Mouse (Mus musculus) MEL (cell line): ENCODE measurements at regions not wholly inside any gene's neighbourhood (a gene's known extent, or its start where the extent isn't known, plus 50 kb on each side); places are given as distances from the start of the nearest gene placed in this dataset.

ENCODE experiments used
- DNase-seq: peaks from one replicate; pipeline ENCODE4 v3.0.0; 2011; ENCODE audit warnings: low read depth, low spot score
- H3K27ac ChIP-seq: 2 replicates; pipeline ENCODE4 v1.5.1; 2012; ENCODE audit warnings: low read depth, mild to moderate bottlenecking, control low read depth, low read length, moderate library complexity; ENCODE audit not compliant: control insufficient read depth
- H3K27me3 ChIP-seq, 2 experiments: fragments of 150-350 bp in 1 of 2; sonication (generic) in 1 of 2; 2 replicates each; pipeline ENCODE4 v1.6.1; 2012; ENCODE audit warnings: low read length in 2 of 2, mild to moderate bottlenecking in 2 of 2, improper control_type of control experiment in 1 of 2, moderate library complexity in 1 of 2; ENCODE audit not compliant: insufficient read depth in 2 of 2, control insufficient read depth in 1 of 2
- H3K36me3 ChIP-seq, 2 experiments: 2 replicates each; pipeline ENCODE4 v1.6.1; 2012 to 2014; ENCODE audit warnings: low read length in 2 of 2, improper control_type of control experiment in 1 of 2, inconsistent platforms in 1 of 2, mild to moderate bottlenecking in 1 of 2; ENCODE audit not compliant: insufficient read depth in 2 of 2, control insufficient read depth in 1 of 2
- H3K4me1 ChIP-seq, 2 experiments: fragments of 150-350 bp in 1 of 2; sonication (generic) in 1 of 2; 2 replicates each; pipeline ENCODE4 v1.6.1; 2012; ENCODE audit warnings: low read length in 2 of 2, improper control_type of control experiment in 1 of 2, mild to moderate bottlenecking in 1 of 2; ENCODE audit not compliant: insufficient read depth in 2 of 2, control insufficient read depth in 1 of 2
- H3K4me3 ChIP-seq, 2 experiments: fragments of 150-350 bp in 1 of 2; sonication (generic) in 1 of 2; 2 replicates each; pipeline ENCODE4 v1.5.1; 2012; ENCODE audit warnings: low read depth in 2 of 2, low read length in 2 of 2, mild to moderate bottlenecking in 2 of 2, moderate library complexity in 2 of 2, control low read depth in 1 of 2, improper control_type of control experiment in 1 of 2; ENCODE audit not compliant: control insufficient read depth in 1 of 2, insufficient read depth in 1 of 2
- H3K79me2 ChIP-seq: 2 replicates; pipeline ENCODE4 v1.6.1; 2012; ENCODE audit warnings: mild to moderate bottlenecking, low read length, moderate library complexity; ENCODE audit not compliant: control insufficient read depth, poor library complexity, insufficient read depth
- H3K9ac ChIP-seq: 2 replicates; pipeline ENCODE4 v1.6.1; 2012; ENCODE audit warnings: low read depth, mild to moderate bottlenecking, control low read depth, low read length, moderate library complexity; ENCODE audit not compliant: control insufficient read depth, poor library complexity, severe bottlenecking
- H3K9me3 ChIP-seq: fragments of 150-350 bp; sonication (generic); replicated peaks from 2 replicates; pipeline ENCODE4 v1.6.1; 2012; ENCODE audit warnings: mild to moderate bottlenecking, low read length, improper control_type of control experiment, moderate library complexity; ENCODE audit not compliant: insufficient read depth
- CHD1 ChIP-seq: IDR thresholded peaks from 2 replicates; pipeline ENCODE4 v1.6.1; 2012; ENCODE audit warnings: low read depth, mild to moderate bottlenecking, inconsistent platforms, low read length, improper control_type of control experiment
- CTCF ChIP-seq, 3 experiments: IDR thresholded peaks in 2 of 3; conservative IDR thresholded peaks in 1 of 3; 2 replicates each; pipeline ENCODE4 v1.5.1; 2011 to 2012; ENCODE audit warnings: low read length in 3 of 3, low read depth in 2 of 3, mild to moderate bottlenecking in 2 of 3, improper control_type of control experiment in 1 of 3, inconsistent platforms in 1 of 3, mixed read lengths in 1 of 3, moderate library complexity in 1 of 3; ENCODE audit not compliant: control insufficient read depth in 1 of 3, insufficient read depth in 1 of 3, poor library complexity in 1 of 3, severe bottlenecking in 1 of 3
- E2F4 ChIP-seq: IDR thresholded peaks from 2 replicates; pipeline ENCODE4 v1.6.1; 2011; ENCODE audit warnings: low read depth, low read length, improper control_type of control experiment, borderline replicate concordance
- ELF1 ChIP-seq: IDR thresholded peaks from 2 replicates; pipeline ENCODE4 v1.6.1; 2014; ENCODE audit warnings: low read depth, mild to moderate bottlenecking, inconsistent platforms, low read length, improper control_type of control experiment, moderate library complexity
- EP300 ChIP-seq, 2 experiments: IDR thresholded peaks; 2 replicates each; pipeline ENCODE4 v1.6.1; 2011; ENCODE audit warnings: improper control_type of control experiment in 2 of 2, low read length in 2 of 2, low read depth in 1 of 2, mild to moderate bottlenecking in 1 of 2
- ETS1 ChIP-seq: IDR thresholded peaks from 2 replicates; pipeline ENCODE4 v1.6.1; 2012; ENCODE audit warnings: low read depth, mild to moderate bottlenecking, inconsistent platforms, low read length, improper control_type of control experiment, moderate library complexity
- GATA1 ChIP-seq: IDR thresholded peaks from 2 replicates; pipeline ENCODE4 v1.6.1; 2011; ENCODE audit warnings: low read depth, low read length, improper control_type of control experiment
- JUND ChIP-seq: IDR thresholded peaks from 2 replicates; pipeline ENCODE4 v1.6.1; 2011; ENCODE audit warnings: low read depth, mild to moderate bottlenecking, improper control_type of control experiment, low read length
- KAT2A ChIP-seq: conservative IDR thresholded peaks from 2 replicates; pipeline ENCODE4 v1.6.1; 2012; ENCODE audit warnings: low read depth, low read length, improper control_type of control experiment, inconsistent platforms
- MAFK ChIP-seq: IDR thresholded peaks from 2 replicates; pipeline ENCODE4 v1.6.1; 2011; ENCODE audit warnings: low read depth, mild to moderate bottlenecking, low read length, improper control_type of control experiment, borderline replicate concordance
- MAX ChIP-seq: IDR thresholded peaks from 2 replicates; pipeline ENCODE4 v1.6.1; 2011; ENCODE audit warnings: low read length, improper control_type of control experiment
- MAZ ChIP-seq: IDR thresholded peaks from 2 replicates; pipeline ENCODE4 v1.6.1; 2012; ENCODE audit warnings: low read depth, mild to moderate bottlenecking, inconsistent platforms, low read length, improper control_type of control experiment
- MXI1 ChIP-seq: IDR thresholded peaks from 2 replicates; pipeline ENCODE4 v1.6.1; 2011; ENCODE audit warnings: mild to moderate bottlenecking, low read depth, low read length, improper control_type of control experiment
- POLR2AphosphoS5 ChIP-seq: IDR thresholded peaks from 2 replicates; pipeline ENCODE4 v1.6.1; 2012; ENCODE audit warnings: low read depth, borderline replicate concordance, mild to moderate bottlenecking, inconsistent platforms, low read length, moderate library complexity, mixed read lengths
- RCOR1 ChIP-seq: IDR thresholded peaks from 2 replicates; pipeline ENCODE4 v1.6.1; 2012; ENCODE audit warnings: low read depth, mild to moderate bottlenecking, inconsistent platforms, low read length, improper control_type of control experiment
- TCF12 ChIP-seq: IDR thresholded peaks from 2 replicates; pipeline ENCODE4 v1.6.1; 2014; ENCODE audit warnings: low read depth, mild to moderate bottlenecking, inconsistent platforms, low read length, improper control_type of control experiment, moderate library complexity
- USF1 ChIP-seq: IDR thresholded peaks from 2 replicates; pipeline ENCODE4 v1.6.1; 2014; ENCODE audit warnings: low read depth, mild to moderate bottlenecking, inconsistent platforms, low read length, improper control_type of control experiment, moderate library complexity
- USF2 ChIP-seq, 2 experiments: IDR thresholded peaks; 2 replicates each; pipeline ENCODE4 v1.6.1; 2011 to 2012; ENCODE audit warnings: improper control_type of control experiment in 2 of 2, low read length in 2 of 2, borderline replicate concordance in 1 of 2, inconsistent platforms in 1 of 2, low read depth in 1 of 2, mild to moderate bottlenecking in 1 of 2; ENCODE audit not compliant: insufficient read depth in 1 of 2
- ZC3H11A ChIP-seq: IDR thresholded peaks from 2 replicates; pipeline ENCODE4 v1.6.1; 2012; ENCODE audit warnings: low read depth, mild to moderate bottlenecking, inconsistent platforms, low read length, improper control_type of control experiment
- ZKSCAN1 ChIP-seq: IDR thresholded peaks from 2 replicates; pipeline ENCODE4 v1.6.1; 2012; ENCODE audit warnings: low read depth, mild to moderate bottlenecking, inconsistent platforms, low read length, improper control_type of control experiment, moderate library complexity
- ZMIZ1 ChIP-seq: IDR thresholded peaks from 2 replicates; pipeline ENCODE4 v1.6.1; 2012; ENCODE audit warnings: low read depth, mild to moderate bottlenecking, inconsistent platforms, low read length, improper control_type of control experiment, moderate library complexity

- Histone ChIP-seq H3K4me3 (no peak overlapping the region), H3K27me3 (no peaks in the 10 kb centered on the region; a peak in 1 of 4 replicates), H3K9ac (no peak overlapping the region), H3K79me2 (no peaks in the 10 kb centered on the region), H3K9me3 (no peaks in the 10 kb centered on the region), H3K36me3 (no peaks in the 10 kb centered on the region), H3K4me1 (no peaks in the 10 kb centered on the region), H3K27ac (no peak overlapping the region)
- TF ChIP-seq USF2 (IDR thresholded peaks at IDR 0.05; ENCODE audit: borderline replicate concordance in 1 of 2, insufficient read depth in 1 of 2, low read depth in 1 of 2, low read length in 2 of 2): no peak
- TF ChIP-seq MAZ: no peak
- no peak for TF ChIP-seq MAX
- no peak for DNase-seq
These were observed 71.2 kb downstream of the Tmco5 start for GRCm38 (mm10) chr2:116949741-116950140.

GRCm38 (mm10) chr2:116950154-116950553 lies 71.7 kb downstream of the Tmco5 start:
- Histone ChIP-seq H3K79me2 (no peaks in the 10 kb centered on the region), H3K9ac (no peak overlapping the region), H3K9me3 (no peaks in the 10 kb centered on the region), H3K27me3 (no peaks in the 10 kb centered on the region; a peak in 1 of 4 replicates), H3K4me3 (no peak overlapping the region), H3K27ac (no peak overlapping the region), H3K4me1 (no peaks in the 10 kb centered on the region), H3K36me3 (no peaks in the 10 kb centered on the region)
- DNase-seq: no peak
- TF ChIP-seq MAFK (no peak), CHD1 (no peak), ELF1 (no peak), GATA1 (no peak), MAX (no peak), ZKSCAN1 (no peak), E2F4 (no peak), MXI1 (no peak), USF2 (IDR thresholded peaks at IDR 0.05; ENCODE audit: borderline replicate concordance in 1 of 2, insufficient read depth in 1 of 2, low read depth in 1 of 2, low read length in 2 of 2) (no peak), ZMIZ1 (no peak), JUND (no peak), TCF12 (no peak), CTCF (IDR thresholded peaks at IDR 0.05 in 2 of 3, conservative IDR thresholded peaks at IDR 0.05 in 1 of 3; ENCODE audit: control insufficient read depth in 1 of 3, insufficient read depth in 1 of 3, low read depth in 2 of 3, low read length in 3 of 3, poor library complexity in 1 of 3, severe bottlenecking in 1 of 3) (no peak), ETS1 (no peak), USF1 (no peak), RCOR1 (no peak), KAT2A (no peak), ZC3H11A (no peak), POLR2AphosphoS5 (no peak), EP300 (IDR thresholded peaks at IDR 0.05; ENCODE audit: low read depth in 1 of 2, low read length in 2 of 2) (no peak)
